Mouse (Mus musculus): ENCODE measurements at regions not wholly inside any gene's neighbourhood (a gene's known extent, or its start where the extent isn't known, plus 50 kb on each side); places are given as distances from the start of the nearest gene placed in this dataset.

DNA sequence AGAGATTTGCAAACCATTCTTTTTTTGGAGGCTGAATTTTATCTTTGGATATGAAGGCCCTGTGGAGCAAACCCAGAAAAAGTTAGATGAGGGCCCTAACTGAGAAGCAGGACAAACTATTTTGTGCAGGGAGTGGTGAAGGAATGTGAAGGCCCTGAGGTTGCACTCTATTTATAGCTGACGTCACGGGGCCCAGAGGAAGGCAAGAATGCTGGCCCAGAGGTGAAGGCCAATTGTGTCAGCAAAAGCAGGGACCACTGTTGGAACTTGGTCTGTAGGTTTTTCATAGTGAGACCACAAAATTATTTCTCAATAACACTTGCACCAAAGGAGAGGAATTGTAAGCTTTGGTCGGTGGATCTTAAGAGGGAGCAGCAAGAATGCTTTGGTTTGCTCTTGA lies 60.6 kb upstream of the Kctd3 start:
- 85% methylated on average over 3 of the region's 3 CpGs for WGBS
- ATAC-seq (ENCODE audit: low FRiP score) (no peak), DNase-seq (ENCODE audit: low spot score) (no peak)
- no peak for TF ChIP-seq CTCF (IDR thresholded peaks at IDR 0.05)
- no peaks in the 10 kb centered on the region for H3K36me3 ChIP-seq (ENCODE audit: insufficient read depth, low read length)
- H3K27ac ChIP-seq (ENCODE audit: low read depth, low read length) = no peak overlapping the region
- H3K27me3 ChIP-seq (ENCODE audit: insufficient read depth, low read length) = no peaks in the 10 kb centered on the region
- H3K9ac ChIP-seq (replicated peaks; ENCODE audit: low read length, poor library complexity, severe bottlenecking) = no peak overlapping the region
- no peak overlapping the region for H3K4me3 ChIP-seq (ENCODE audit: low read depth, low read length)
- H3K4me1 ChIP-seq (ENCODE audit: insufficient read depth, low read length) = peaks cover 7% of the 10 kb centered on the region; the same call in 1 of the 2 replicates
- H3K9me3 ChIP-seq (ENCODE audit: low read length) = no peaks in the 10 kb centered on the region
- no peak overlapping the region for H3K4me2 ChIP-seq (ENCODE audit: low read depth, low read length, poor library complexity, severe bottlenecking)

DNA sequence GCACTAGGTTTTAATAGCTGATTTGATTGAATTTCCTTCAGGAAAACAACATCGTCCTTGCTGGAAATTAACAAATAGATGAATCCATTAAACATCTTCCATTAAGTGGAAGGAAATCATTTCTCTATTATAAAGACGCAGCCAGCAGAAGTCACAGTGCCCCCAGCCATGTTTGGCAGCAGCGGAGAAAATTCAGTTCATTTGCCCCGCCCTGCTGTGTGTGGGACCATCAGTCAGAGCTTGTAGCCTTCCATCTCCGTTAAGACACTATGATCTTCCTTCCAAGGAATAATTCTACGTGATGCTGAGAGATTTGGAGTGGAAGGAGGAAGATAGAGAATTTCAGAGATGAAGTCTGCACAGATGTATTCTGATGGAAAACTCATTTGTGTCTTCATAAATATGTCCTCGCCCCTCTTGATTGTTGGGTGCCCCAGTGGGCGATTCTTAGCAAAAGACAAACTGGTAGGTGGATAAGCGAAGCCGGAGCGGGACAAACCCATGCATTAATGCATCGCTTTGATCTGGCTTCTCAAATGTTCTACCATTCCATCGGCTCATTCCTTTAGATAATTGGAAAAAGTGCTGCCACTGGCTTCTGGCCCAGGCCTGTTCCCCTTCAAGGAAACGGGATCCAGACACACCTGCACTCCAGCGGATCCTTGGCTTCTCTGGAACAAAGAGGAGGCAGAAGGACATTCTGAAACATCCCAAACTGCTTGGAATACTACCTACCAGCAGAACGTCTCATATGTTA lies 59.7 kb upstream of the Kctd3 start:
- Histone ChIP-seq H3K4me2 (ENCODE audit: low read depth, low read length, poor library complexity, severe bottlenecking) (no peak overlapping the region), H3K4me1 (ENCODE audit: insufficient read depth, low read length) (peaks cover 7% of the 10 kb centered on the region; the same call in 1 of the 2 replicates), H3K9ac (replicated peaks; ENCODE audit: low read length, poor library complexity, severe bottlenecking) (no peak overlapping the region), H3K36me3 (ENCODE audit: insufficient read depth, low read length) (no peaks in the 10 kb centered on the region), H3K27ac (ENCODE audit: low read depth, low read length) (0 out of 2 replicates have a peak overlapping the region, but pooled peaks have one; percentile 7), H3K27me3 (ENCODE audit: insufficient read depth, low read length) (no peaks in the 10 kb centered on the region), H3K9me3 (ENCODE audit: low read length) (no peaks in the 10 kb centered on the region), H3K4me3 (ENCODE audit: low read depth, low read length) (no peak overlapping the region)
- DNase-seq (ENCODE audit: low spot score) (peak; percentile 65), ATAC-seq (ENCODE audit: low FRiP score) (no peak)
- TF ChIP-seq CTCF (IDR thresholded peaks at IDR 0.05) = no peak
- 58% methylated on average over 16 of the region's 16 CpGs for WGBS

DNA sequence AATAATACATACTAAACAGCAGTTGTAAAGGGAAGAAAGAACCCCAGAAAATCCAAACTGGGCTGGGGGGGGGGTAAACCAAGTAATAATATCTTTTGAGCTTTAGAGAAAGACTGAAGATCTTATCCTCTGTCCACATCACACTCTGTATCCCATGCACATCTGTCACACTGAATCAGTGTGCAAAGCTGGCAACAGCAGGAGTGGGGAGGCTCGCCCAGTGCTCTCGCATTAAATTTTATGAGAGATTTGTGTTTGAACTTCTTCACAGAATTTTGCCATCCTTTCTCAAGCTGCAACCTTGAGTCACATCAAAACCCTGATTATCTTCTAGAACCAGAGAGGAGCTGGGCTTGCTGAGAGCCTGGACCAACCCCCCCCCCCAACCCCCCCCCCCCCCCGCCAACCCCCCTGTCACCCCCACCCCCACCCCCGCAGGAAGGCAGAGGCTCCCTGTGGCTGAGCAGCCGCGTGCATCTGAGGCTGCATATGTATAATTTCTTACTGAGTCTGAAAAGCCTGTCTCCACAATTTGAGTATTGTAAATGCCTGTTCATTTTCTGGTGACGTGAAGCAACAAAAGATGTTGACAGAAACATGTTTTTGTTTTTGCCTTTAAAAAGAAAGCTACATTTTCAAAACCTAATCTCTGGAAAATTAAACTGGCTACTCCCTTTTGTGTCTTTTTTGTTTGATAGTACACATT lies 59.0 kb upstream of the Kctd3 start:
- Histone ChIP-seq H3K9ac (replicated peaks; ENCODE audit: low read length, poor library complexity, severe bottlenecking) (no peak overlapping the region), H3K27ac (ENCODE audit: low read depth, low read length) (no peak overlapping the region), H3K9me3 (ENCODE audit: low read length) (no peaks in the 10 kb centered on the region), H3K36me3 (ENCODE audit: insufficient read depth, low read length) (no peaks in the 10 kb centered on the region), H3K4me1 (ENCODE audit: insufficient read depth, low read length) (peaks cover 7% of the 10 kb centered on the region; the same call in 1 of the 2 replicates), H3K4me2 (ENCODE audit: low read depth, low read length, poor library complexity, severe bottlenecking) (no peak overlapping the region), H3K4me3 (ENCODE audit: low read depth, low read length) (no peak overlapping the region), H3K27me3 (ENCODE audit: insufficient read depth, low read length) (no peaks in the 10 kb centered on the region)
- peak; percentile 44 for DNase-seq (ENCODE audit: low spot score)
- no peak for ATAC-seq (ENCODE audit: low FRiP score)
- 11% methylated on average over 6 of the region's 7 CpGs for WGBS
- TF ChIP-seq CTCF (IDR thresholded peaks at IDR 0.05) = no peak

- Histone ChIP-seq H3K4me2 (ENCODE audit: low read depth, low read length, poor library complexity, severe bottlenecking) (no peak overlapping the region), H3K27ac (ENCODE audit: low read depth, low read length) (no peak overlapping the region), H3K9me3 (ENCODE audit: low read length) (no peaks in the 10 kb centered on the region), H3K4me1 (ENCODE audit: insufficient read depth, low read length) (peaks cover 7% of the 10 kb centered on the region; the same call in 1 of the 2 replicates), H3K27me3 (ENCODE audit: insufficient read depth, low read length) (no peaks in the 10 kb centered on the region), H3K36me3 (ENCODE audit: insufficient read depth, low read length) (no peaks in the 10 kb centered on the region), H3K9ac (replicated peaks; ENCODE audit: low read length, poor library complexity, severe bottlenecking) (no peak overlapping the region), H3K4me3 (ENCODE audit: low read depth, low read length) (no peak overlapping the region)
- peak; percentile 69 for DNase-seq (ENCODE audit: low spot score)
- no peak for ATAC-seq (ENCODE audit: low FRiP score)
- no peak for TF ChIP-seq CTCF (IDR thresholded peaks at IDR 0.05)
- 89% methylated on average over 5 of the region's 5 CpGs for WGBS
Observed at GRCm38 (mm10) chr1:189065152-189065910, 57.7 kb upstream of the Kctd3 start.

- TF ChIP-seq CTCF (IDR thresholded peaks at IDR 0.05) = no peak
- no peak overlapping the region for H3K9ac ChIP-seq (replicated peaks; ENCODE audit: low read length, poor library complexity, severe bottlenecking)
- peak; percentile 53 for DNase-seq (ENCODE audit: low spot score)
- peaks cover 7% of the 10 kb centered on the region; the same call in 1 of the 2 replicates for H3K4me1 ChIP-seq (ENCODE audit: insufficient read depth, low read length)
- no peaks in the 10 kb centered on the region for H3K9me3 ChIP-seq (ENCODE audit: low read length)
- no peaks in the 10 kb centered on the region for H3K36me3 ChIP-seq (ENCODE audit: insufficient read depth, low read length)
- WGBS = 85% methylated on average over 4 of the region's 4 CpGs
- H3K4me3 ChIP-seq (ENCODE audit: low read depth, low read length) = no peak overlapping the region
- no peak overlapping the region for H3K27ac ChIP-seq (ENCODE audit: low read depth, low read length)
- no peak for ATAC-seq (ENCODE audit: low FRiP score)
- H3K4me2 ChIP-seq (ENCODE audit: low read depth, low read length, poor library complexity, severe bottlenecking) = no peak overlapping the region
- H3K27me3 ChIP-seq (ENCODE audit: insufficient read depth, low read length) = no peaks in the 10 kb centered on the region
Observed at GRCm38 (mm10) chr1:189064629-189065028, 57.0 kb upstream of the Kctd3 start.

Measured in midbrain, postnatal 0 days (tissue).